Mouse (Mus musculus): ENCODE measurements around the gene Actl11. TPM values are rescaled to one million over a fixed set of nuclear protein-coding genes. Genes with fewer than 3 reads are reported as not detected.

Actl11 gene
- polyA plus RNA-seq, 1 experiment from 2014 or later: not detected

GRCm38 (mm10) chr9:107947241-107948194 is 19.2 kb downstream of the Actl11 start:
- Histone ChIP-seq H3K36me3 (ENCODE audit: control insufficient read depth, insufficient read depth, low read length) (no peaks in the 10 kb centered on the region), H3K4me1 (replicated peaks; ENCODE audit: control insufficient read depth, insufficient read depth, low read length) (peaks cover 10% of the 10 kb centered on the region), H3K4me3 (ENCODE audit: low read depth, low read length) (no peak overlapping the region), H3K27ac (ENCODE audit: low read depth, low read length) (no peak overlapping the region), H3K27me3 (replicated peaks; ENCODE audit: control insufficient read depth, insufficient read depth, low read length) (no peaks in the 10 kb centered on the region), H3K4me2 (no peak overlapping the region), H3K9me3 (ENCODE audit: control insufficient read depth, low read length) (no peaks in the 10 kb centered on the region), H3K9ac (ENCODE audit: low read depth, low read length) (no peak overlapping the region)
- DNase-seq (ENCODE audit: low spot score) (no peak), ATAC-seq (replicated peaks; ENCODE audit: low FRiP score) (no peak)
- 84% methylated on average over 31 of the region's 31 CpGs for whole genome bisulfite sequencing

GRCm38 (mm10) chr9:107949184-107949921 is 21.1 kb downstream of the Actl11 start:
- no peak overlapping the region for H3K4me3 ChIP-seq (ENCODE audit: low read depth, low read length)
- H3K9me3 ChIP-seq (ENCODE audit: control insufficient read depth, low read length): no peaks in the 10 kb centered on the region
- no peak for DNase-seq (ENCODE audit: low spot score)
- no peak overlapping the region for H3K4me2 ChIP-seq
- H3K4me1 ChIP-seq (replicated peaks; ENCODE audit: control insufficient read depth, insufficient read depth, low read length): peaks cover 12% of the 10 kb centered on the region
- no peaks in the 10 kb centered on the region for H3K36me3 ChIP-seq (ENCODE audit: control insufficient read depth, insufficient read depth, low read length)
- no peak overlapping the region for H3K27ac ChIP-seq (ENCODE audit: low read depth, low read length)
- H3K27me3 ChIP-seq (replicated peaks; ENCODE audit: control insufficient read depth, insufficient read depth, low read length): no peaks in the 10 kb centered on the region
- ATAC-seq (replicated peaks; ENCODE audit: low FRiP score): no peak
- 79% methylated on average over 13 of the region's 13 CpGs for WGBS
- H3K9ac ChIP-seq (ENCODE audit: low read depth, low read length): no peak overlapping the region

GRCm38 (mm10) chr9:107949922-107950235 is 21.6 kb downstream of the Actl11 start, which contains the start of gene Traip:
TSS of gene Traip (plus strand) at chr9:107950136.
- Histone ChIP-seq H3K4me3 (ENCODE audit: low read depth, low read length) (peak within 1 kb of the TSS; percentile 72), H3K36me3 (ENCODE audit: control insufficient read depth, insufficient read depth, low read length) (no peaks in the 10 kb centered on the region), H3K9ac (ENCODE audit: low read depth, low read length) (peak within 1 kb of the TSS; percentile 78), H3K27ac (ENCODE audit: low read depth, low read length) (peak within 1 kb of the TSS; percentile 33; the same call in 1 of the 2 replicates), H3K4me2 (peak within 1 kb of the TSS; percentile 66), H3K9me3 (ENCODE audit: control insufficient read depth, low read length) (no peaks in the 10 kb centered on the region), H3K27me3 (replicated peaks; ENCODE audit: control insufficient read depth, insufficient read depth, low read length) (no peaks in the 10 kb centered on the region), H3K4me1 (replicated peaks; ENCODE audit: control insufficient read depth, insufficient read depth, low read length) (peaks cover 12% of the 10 kb centered on the region)
- WGBS: 90% methylated on average over 10 of the region's 10 CpGs
- ATAC-seq (replicated peaks; ENCODE audit: low FRiP score) (no peak), DNase-seq (ENCODE audit: low spot score) (no peak)

- no peaks in the 10 kb centered on the region for H3K36me3 ChIP-seq (ENCODE audit: control insufficient read depth, insufficient read depth, low read length)
Measured at GRCm38 (mm10) chr9:107950460-107951355, 22.4 kb downstream of the Actl11 start.

GRCm38 (mm10) chr9:107955613-107956289 is 27.5 kb downstream of the Actl11 start:
- WGBS: 79% methylated on average over 6 of the region's 6 CpGs
- ATAC-seq (replicated peaks; ENCODE audit: low FRiP score): no peak

More at GRCm38 (mm10) chr9:107950460-107951355, 22.4 kb downstream of the Actl11 start:
- peak overlapping the region; percentile 33; the same call in 1 of the 2 replicates for H3K27ac ChIP-seq (ENCODE audit: low read depth, low read length)
- ATAC-seq (replicated peaks; ENCODE audit: low FRiP score): peak; percentile 87
- peak overlapping the region; percentile 66 for H3K4me2 ChIP-seq
- WGBS: 17% methylated on average over 45 of the region's 45 CpGs
- H3K9me3 ChIP-seq (ENCODE audit: control insufficient read depth, low read length): no peaks in the 10 kb centered on the region
- DNase-seq (ENCODE audit: low spot score): peak; percentile 84
- H3K4me1 ChIP-seq (replicated peaks; ENCODE audit: control insufficient read depth, insufficient read depth, low read length): peaks cover 12% of the 10 kb centered on the region
- H3K27me3 ChIP-seq (replicated peaks; ENCODE audit: control insufficient read depth, insufficient read depth, low read length): no peaks in the 10 kb centered on the region
- peak overlapping the region; percentile 78 for H3K9ac ChIP-seq (ENCODE audit: low read depth, low read length)
- H3K4me3 ChIP-seq (ENCODE audit: low read depth, low read length): peak overlapping the region; percentile 72

GRCm38 (mm10) chr9:107957141-107957540 is 28.9 kb downstream of the Actl11 start:
- Histone ChIP-seq H3K4me3 (ENCODE audit: low read depth, low read length) (no peak overlapping the region), H3K4me1 (replicated peaks; ENCODE audit: control insufficient read depth, insufficient read depth, low read length) (peaks cover 5% of the 10 kb centered on the region), H3K27me3 (replicated peaks; ENCODE audit: control insufficient read depth, insufficient read depth, low read length) (no peaks in the 10 kb centered on the region), H3K9me3 (ENCODE audit: control insufficient read depth, low read length) (no peaks in the 10 kb centered on the region), H3K27ac (ENCODE audit: low read depth, low read length) (no peak overlapping the region), H3K9ac (ENCODE audit: low read depth, low read length) (no peak overlapping the region), H3K4me2 (no peak overlapping the region), H3K36me3 (ENCODE audit: control insufficient read depth, insufficient read depth, low read length) (peaks cover 21% of the 10 kb centered on the region)
- WGBS: 70% methylated on average over 6 of the region's 6 CpGs
- ATAC-seq (replicated peaks; ENCODE audit: low FRiP score): no peak
- no peak for DNase-seq (ENCODE audit: low spot score)

More at GRCm38 (mm10) chr9:107955613-107956289, 27.5 kb downstream of the Actl11 start:
- Histone ChIP-seq H3K4me1 (replicated peaks; ENCODE audit: control insufficient read depth, insufficient read depth, low read length) (peaks cover 12% of the 10 kb centered on the region), H3K4me3 (ENCODE audit: low read depth, low read length) (no peak overlapping the region), H3K9me3 (ENCODE audit: control insufficient read depth, low read length) (no peaks in the 10 kb centered on the region), H3K4me2 (no peak overlapping the region), H3K27me3 (replicated peaks; ENCODE audit: control insufficient read depth, insufficient read depth, low read length) (no peaks in the 10 kb centered on the region), H3K36me3 (ENCODE audit: control insufficient read depth, insufficient read depth, low read length) (peaks cover 18% of the 10 kb centered on the region), H3K27ac (ENCODE audit: low read depth, low read length) (no peak overlapping the region), H3K9ac (ENCODE audit: low read depth, low read length) (no peak overlapping the region)
- no peak for DNase-seq (ENCODE audit: low spot score)

GRCm38 (mm10) chr9:107959896-107960295 is 31.6 kb downstream of the Actl11 start:
- DNase-seq (ENCODE audit: low spot score) (no peak), ATAC-seq (replicated peaks; ENCODE audit: low FRiP score) (no peak)
- no peak overlapping the region for H3K27ac ChIP-seq (ENCODE audit: low read depth, low read length)
- H3K4me2 ChIP-seq: no peak overlapping the region
- H3K4me3 ChIP-seq (ENCODE audit: low read depth, low read length): no peak overlapping the region
- WGBS: 66% methylated on average over 6 of the region's 6 CpGs
- H3K36me3 ChIP-seq (ENCODE audit: control insufficient read depth, insufficient read depth, low read length): peaks cover 25% of the 10 kb centered on the region
- H3K4me1 ChIP-seq (replicated peaks; ENCODE audit: control insufficient read depth, insufficient read depth, low read length): 0 out of 2 replicates have a peak, but pooled peaks cover 4% of the 10 kb centered on the region
- no peaks in the 10 kb centered on the region for H3K27me3 ChIP-seq (replicated peaks; ENCODE audit: control insufficient read depth, insufficient read depth, low read length)
- H3K9ac ChIP-seq (ENCODE audit: low read depth, low read length): no peak overlapping the region
- no peaks in the 10 kb centered on the region for H3K9me3 ChIP-seq (ENCODE audit: control insufficient read depth, low read length)

All from liver, embryonic 11.5 days (tissue).